Mouse (Mus musculus) limb, embryonic 15.5 days (tissue): Measurements from ENCODE around the gene Zfp706. TPM values are rescaled to one million over a fixed set of nuclear protein-coding genes. Genes with fewer than 3 reads are reported as not detected.
A peak's percentile ranks its signal among the peaks of the same experiment; 100 is the strongest.

ENCODE experiments used
- ATAC-seq: fragments of 200-750 bp; cut with Nextera tagmentation; 2 replicates; pipeline ENCODE4 v1.8.0; 2017; ENCODE audit warnings: low read depth, moderate TSS enrichment; ENCODE audit not compliant: insufficient number of reproducible peaks, low FRiP score, low TSS enrichment
- H3K27ac ChIP-seq: fragments of 300-500 bp; sonication (generic); 2 replicates; pipeline ENCODE4 v1.5.1; 2015; ENCODE audit warnings: moderate library complexity, mild to moderate bottlenecking, inconsistent platforms
- H3K27me3 ChIP-seq: fragments of 300-500 bp; sonication (generic); 2 replicates; pipeline ENCODE4 v1.6.1; 2015; ENCODE audit warnings: inconsistent platforms
- H3K36me3 ChIP-seq: fragments of 300-500 bp; sonication (generic); 2 replicates; pipeline ENCODE4 v1.6.1; 2015; ENCODE audit warnings: inconsistent platforms
- H3K4me1 ChIP-seq: fragments of 300-500 bp; sonication (generic); 2 replicates; pipeline ENCODE4 v1.6.1; 2015; ENCODE audit warnings: inconsistent platforms
- H3K4me2 ChIP-seq: fragments of 300-500 bp; sonication (generic); 2 replicates; pipeline ENCODE4 v1.6.1; 2015; ENCODE audit warnings: mild to moderate bottlenecking, inconsistent platforms
- H3K4me3 ChIP-seq: fragments of 300-500 bp; sonication (generic); 2 replicates; pipeline ENCODE4 v1.5.1; 2015; ENCODE audit warnings: mild to moderate bottlenecking, inconsistent platforms
- H3K9ac ChIP-seq: fragments of 300-500 bp; sonication (generic); 2 replicates; pipeline ENCODE4 v1.6.1; 2015; ENCODE audit warnings: inconsistent platforms
- H3K9me3 ChIP-seq: fragments of 300-500 bp; sonication (generic); 2 replicates; pipeline ENCODE4 v1.6.1; 2016; ENCODE audit warnings: inconsistent platforms
- WGBS: fragments of 180-500 bp; shearing (Covaris S2); methylation state at CpG from one replicate; pipeline ENCODE4 v1.1.7; 2015; 5-methylcytosine and 5-hydroxymethylcytosine counted together
- polyA plus RNA-seq: library from polyadenylated mRNA; unstranded; fragments of >200 nt; fragmentation: Nextera tagmentation; extraction: Ambion mirVana; gene quantifications from 2 replicates; pipeline ENCODE4 v1.2.1, GENCODE M21; 2015

The Zfp706 gene
- polyA plus RNA-seq, 1 experiment from 2014 or later: 536 TPM

DNA sequence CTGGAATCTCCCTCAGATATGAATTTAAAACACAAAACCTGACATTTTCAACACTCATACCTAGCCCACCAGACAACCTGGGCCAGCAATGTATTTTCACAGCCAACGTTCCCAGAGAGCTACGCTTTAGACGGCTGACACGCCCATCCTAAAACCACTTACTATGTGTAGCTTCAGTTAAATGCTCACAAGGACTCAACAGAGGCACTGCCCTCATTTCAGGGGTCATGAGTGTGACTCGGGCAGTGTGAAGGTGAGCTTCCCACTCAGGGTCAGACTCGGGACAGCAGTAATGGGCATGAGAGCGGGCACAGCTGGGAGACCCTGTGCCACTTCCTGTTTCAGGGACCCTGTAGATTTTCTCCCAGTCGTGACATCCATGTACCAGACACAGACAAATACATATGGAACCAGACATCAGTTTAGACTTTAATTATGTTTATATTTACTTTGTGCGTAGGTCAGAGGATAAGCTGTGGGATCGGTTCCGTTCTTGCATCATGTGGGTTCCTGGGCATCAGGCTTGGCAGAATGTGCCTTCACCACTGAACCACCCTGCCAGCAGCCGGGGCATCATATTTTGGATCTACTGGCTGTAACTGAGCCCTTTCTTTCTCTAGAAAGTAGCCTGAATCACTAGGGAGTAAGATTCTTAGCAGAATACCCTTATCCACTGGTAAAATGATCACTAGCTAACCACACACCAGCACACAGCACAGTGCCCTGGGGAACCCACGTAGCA, 19.4 kb downstream of the Zfp706 start:
- no peak overlapping the region for H3K27ac ChIP-seq
- H3K36me3 ChIP-seq: no peaks in the 10 kb centered on the region
- H3K27me3 ChIP-seq: no peaks in the 10 kb centered on the region
- H3K4me1 ChIP-seq: peaks cover 6% of the 10 kb centered on the region; the same call in 1 of the 2 replicates
- 78% methylated on average over 13 of the region's 13 CpGs for WGBS
- no peak for ATAC-seq
- no peaks in the 10 kb centered on the region for H3K9me3 ChIP-seq
- H3K4me2 ChIP-seq: no peak overlapping the region
- no peak overlapping the region for H3K9ac ChIP-seq
- no peak overlapping the region for H3K4me3 ChIP-seq

DNA sequence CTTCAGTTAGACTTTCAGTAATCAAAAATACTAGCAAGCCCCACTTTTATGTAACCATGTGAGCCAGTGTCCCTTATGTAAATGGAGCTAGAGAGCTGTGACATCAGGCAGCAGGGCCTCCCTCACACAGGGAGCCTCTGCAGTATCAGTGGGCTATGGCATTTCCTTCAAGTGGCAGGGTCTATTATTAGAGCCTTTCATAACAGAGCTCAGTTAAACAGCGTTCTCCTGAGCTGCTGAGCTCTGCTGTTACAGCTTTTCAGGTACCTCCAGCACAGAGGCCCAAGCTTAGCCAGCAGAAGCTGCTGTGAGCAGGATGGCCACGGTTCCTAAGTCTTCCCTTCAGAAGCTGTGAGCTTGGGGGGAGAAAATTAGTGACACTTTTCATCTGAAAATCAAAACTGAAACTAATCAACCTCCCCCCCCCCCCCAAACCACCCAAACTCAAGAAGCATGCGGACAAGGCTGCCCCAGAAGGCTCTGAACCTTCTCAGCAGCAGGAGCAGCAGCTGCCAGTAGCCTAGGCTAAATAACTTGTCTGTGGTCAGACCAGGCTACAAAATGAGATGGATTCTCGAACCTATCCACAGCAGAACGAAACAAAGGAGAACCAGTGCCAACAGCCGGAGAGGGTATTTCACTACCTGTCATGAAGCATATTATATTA, 20.2 kb downstream of the Zfp706 start:
- no peak overlapping the region for H3K9ac ChIP-seq
- 0 out of 2 replicates have a peak overlapping the region, but pooled peaks have one; percentile 14 for H3K27ac ChIP-seq
- no peaks in the 10 kb centered on the region for H3K9me3 ChIP-seq
- no peaks in the 10 kb centered on the region for H3K27me3 ChIP-seq
- H3K4me2 ChIP-seq: no peak overlapping the region
- H3K36me3 ChIP-seq: no peaks in the 10 kb centered on the region
- no peak for ATAC-seq
- peaks cover 6% of the 10 kb centered on the region; the same call in 1 of the 2 replicates for H3K4me1 ChIP-seq
- WGBS: 55% methylated on average over 6 of the region's 6 CpGs
- H3K4me3 ChIP-seq: no peak overlapping the region

DNA sequence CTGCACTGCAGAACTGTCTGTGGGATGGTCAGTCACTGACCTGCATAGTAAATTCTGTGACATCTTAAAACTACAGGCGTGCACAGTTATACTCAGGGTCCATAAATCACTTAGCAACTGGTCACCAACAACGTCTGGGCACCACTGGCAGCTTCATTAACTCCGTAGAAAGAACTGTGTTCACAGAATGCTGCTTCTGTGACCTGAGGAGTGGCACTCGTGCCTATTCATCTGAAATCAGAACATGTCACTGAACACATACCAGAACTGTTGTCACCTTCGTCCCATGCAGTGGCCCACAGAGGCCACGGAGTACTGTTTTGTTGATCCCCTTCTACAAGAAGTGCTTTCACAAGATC, 22.0 kb downstream of the Zfp706 start:
- Histone ChIP-seq H3K27me3 (no peaks in the 10 kb centered on the region), H3K36me3 (no peaks in the 10 kb centered on the region), H3K9ac (no peak overlapping the region), H3K4me1 (peaks cover 12% of the 10 kb centered on the region), H3K4me2 (no peak overlapping the region), H3K27ac (no peak overlapping the region), H3K4me3 (no peak overlapping the region), H3K9me3 (no peaks in the 10 kb centered on the region)
- ATAC-seq: no peak
- WGBS: 39% methylated on average over 6 of the region's 6 CpGs

DNA sequence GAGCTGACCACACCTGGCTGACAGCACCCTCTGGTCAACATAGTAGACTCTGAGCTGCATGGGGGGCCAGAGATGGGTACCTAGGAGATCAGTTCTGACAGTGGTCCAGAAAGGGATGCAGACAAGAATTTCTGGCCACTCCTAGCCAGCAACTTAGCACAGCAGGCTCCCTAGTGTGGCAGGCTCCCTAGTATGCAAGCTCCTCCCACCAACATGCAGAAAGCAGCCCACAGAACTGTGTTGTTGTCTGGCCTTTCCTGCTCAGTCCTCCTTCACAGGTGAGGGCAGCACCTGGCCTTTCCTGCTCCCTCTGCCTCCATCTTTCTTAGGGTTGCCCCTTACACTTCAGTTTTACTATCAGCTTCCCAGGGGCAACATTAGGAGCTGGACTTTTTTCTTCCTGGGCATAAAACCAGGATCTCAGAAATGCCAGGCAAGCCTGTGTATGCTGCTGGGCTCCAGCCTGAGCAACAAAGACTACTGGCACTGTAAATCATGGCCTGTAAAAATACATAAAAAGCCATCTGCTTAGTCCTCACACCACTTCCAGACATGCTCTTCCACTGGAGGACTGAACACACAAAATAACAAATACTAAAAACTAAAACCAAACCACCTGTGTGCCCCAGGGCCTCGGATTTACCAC, 22.5 kb downstream of the Zfp706 start:
- Histone ChIP-seq H3K27ac (no peak overlapping the region), H3K36me3 (no peaks in the 10 kb centered on the region), H3K4me1 (peaks cover 17% of the 10 kb centered on the region), H3K9ac (no peak overlapping the region), H3K4me3 (no peak overlapping the region), H3K9me3 (no peaks in the 10 kb centered on the region), H3K4me2 (no peak overlapping the region), H3K27me3 (no peaks in the 10 kb centered on the region)
- no peak for ATAC-seq
- 16% methylated on average over 1 of the region's 1 CpGs for WGBS

DNA sequence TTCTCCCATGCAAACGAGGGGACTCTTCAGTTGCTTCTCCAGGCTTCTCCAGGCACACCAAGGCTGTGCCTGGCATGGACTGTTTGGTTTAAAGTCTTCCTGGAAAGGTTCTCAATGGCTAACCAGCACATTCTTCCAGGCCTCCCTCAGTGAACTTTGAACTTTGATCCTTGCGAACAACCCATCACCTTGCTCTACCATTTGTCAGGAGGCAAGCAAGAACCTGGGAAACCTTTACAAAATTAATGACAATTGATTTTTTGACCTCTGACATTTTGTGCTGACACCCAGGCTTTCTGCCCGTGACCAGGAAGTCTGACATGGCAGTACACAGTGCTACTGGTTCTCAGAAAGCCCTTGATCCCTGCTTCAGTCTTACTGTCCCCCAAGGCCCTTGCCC, 24.1 kb downstream of the Zfp706 start:
- Histone ChIP-seq H3K36me3 (no peaks in the 10 kb centered on the region), H3K9ac (no peak overlapping the region), H3K27ac (no peak overlapping the region), H3K4me2 (no peak overlapping the region), H3K9me3 (no peaks in the 10 kb centered on the region), H3K4me1 (peaks cover 25% of the 10 kb centered on the region), H3K27me3 (no peaks in the 10 kb centered on the region), H3K4me3 (no peak overlapping the region)
- 64% methylated on average over 3 of the region's 3 CpGs for WGBS
- ATAC-seq: no peak

DNA sequence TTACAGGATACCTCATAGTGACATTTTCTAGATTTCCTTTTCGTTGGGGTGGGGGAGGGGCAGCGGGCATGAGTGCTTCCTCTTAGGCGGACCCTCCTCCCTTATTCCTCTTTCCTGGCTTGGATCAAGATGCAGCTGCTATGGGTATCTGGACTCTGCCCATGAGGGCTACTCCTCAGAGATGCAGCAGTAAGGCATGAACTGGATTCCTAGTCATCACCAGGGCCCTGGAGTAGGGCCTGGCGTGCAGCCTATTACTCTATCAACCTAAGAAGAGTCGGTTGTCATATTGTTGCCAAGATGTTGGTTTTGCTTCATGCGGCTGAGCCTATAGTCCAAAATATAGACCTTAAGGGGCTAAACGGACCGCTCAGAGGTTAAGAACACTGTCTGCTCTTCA, 27.3 kb downstream of the Zfp706 start:
- H3K27me3 ChIP-seq: no peaks in the 10 kb centered on the region
- no peak overlapping the region for H3K9ac ChIP-seq

DNA sequence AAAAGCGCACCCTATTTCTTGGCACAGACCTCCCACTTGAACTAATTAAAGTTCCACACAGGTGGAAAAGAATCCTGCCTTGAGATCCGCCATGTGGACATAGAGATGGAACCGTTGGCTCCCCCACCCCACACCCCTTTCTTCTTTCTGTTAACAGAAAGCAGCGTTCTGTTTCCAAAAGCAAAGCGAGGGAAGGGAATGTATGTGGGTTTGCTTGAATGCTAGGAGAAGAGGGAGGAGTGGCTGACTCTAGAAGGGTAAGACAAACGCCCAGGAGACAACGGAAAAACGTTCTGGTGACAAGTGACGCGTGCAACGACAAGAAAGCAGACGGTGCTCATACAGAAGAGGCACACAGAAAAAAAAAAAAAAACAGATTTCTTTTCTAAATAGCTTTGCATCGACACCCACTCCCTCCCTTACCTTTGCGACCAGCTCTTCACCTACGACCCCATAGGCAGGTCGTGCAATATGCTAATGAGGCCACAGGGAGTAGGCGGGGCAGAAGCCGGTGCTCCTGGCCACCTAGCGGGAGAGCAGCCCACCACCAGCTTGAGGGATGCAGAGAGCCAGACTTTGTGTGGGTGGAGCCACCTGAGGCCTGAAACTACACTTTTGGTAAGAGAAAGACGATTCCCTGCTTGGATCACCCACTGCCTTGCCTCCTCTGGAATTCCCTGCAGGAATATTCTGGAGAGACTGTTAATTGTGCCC, 27.9 kb downstream of the Zfp706 start:
- Histone ChIP-seq H3K9me3 (no peaks in the 10 kb centered on the region), H3K4me1 (peaks cover 19% of the 10 kb centered on the region), H3K27ac (no peak overlapping the region), H3K4me3 (peak overlapping the region; percentile 30), H3K36me3 (no peaks in the 10 kb centered on the region), H3K9ac (no peak overlapping the region), H3K4me2 (peak overlapping the region; percentile 47), H3K27me3 (no peaks in the 10 kb centered on the region)
- ATAC-seq: no peak
- 5% methylated on average over 20 of the region's 20 CpGs for WGBS

More for the DNA sequence above, 27.3 kb downstream of the Zfp706 start:
- WGBS: 45% methylated on average over 8 of the region's 8 CpGs
- no peak overlapping the region; the same call in 1 of the 2 replicates for H3K27ac ChIP-seq
- H3K4me1 ChIP-seq: peaks cover 19% of the 10 kb centered on the region
- H3K4me2 ChIP-seq: peak overlapping the region; percentile 47
- no peaks in the 10 kb centered on the region for H3K36me3 ChIP-seq
- no peaks in the 10 kb centered on the region for H3K9me3 ChIP-seq
- ATAC-seq: no peak
- peak overlapping the region; percentile 30 for H3K4me3 ChIP-seq

DNA sequence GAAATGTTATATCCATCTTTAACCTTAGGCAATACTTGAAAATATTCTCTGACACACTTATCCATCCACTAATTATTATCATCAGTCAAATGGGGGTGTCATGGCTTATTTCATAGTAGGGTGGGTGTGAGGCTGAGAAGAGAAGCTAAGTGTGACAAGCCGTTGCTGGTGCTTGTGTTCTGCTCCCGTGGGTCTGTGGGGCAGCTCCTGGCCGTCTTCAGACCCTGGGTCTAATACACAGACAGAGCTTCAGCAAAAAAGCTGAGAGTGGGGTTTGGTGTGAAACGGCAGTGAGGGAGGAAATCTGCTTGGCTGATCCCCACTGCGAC, 28.4 kb downstream of the Zfp706 start:
- Histone ChIP-seq H3K36me3 (no peaks in the 10 kb centered on the region), H3K4me2 (peak overlapping the region; percentile 47), H3K27me3 (no peaks in the 10 kb centered on the region), H3K9ac (no peak overlapping the region), H3K4me3 (peak overlapping the region; percentile 30; the same call in 1 of the 2 replicates), H3K27ac (no peak overlapping the region), H3K9me3 (no peaks in the 10 kb centered on the region), H3K4me1 (peaks cover 19% of the 10 kb centered on the region)
- no peak for ATAC-seq
- WGBS: 32% methylated on average over 5 of the region's 5 CpGs

DNA sequence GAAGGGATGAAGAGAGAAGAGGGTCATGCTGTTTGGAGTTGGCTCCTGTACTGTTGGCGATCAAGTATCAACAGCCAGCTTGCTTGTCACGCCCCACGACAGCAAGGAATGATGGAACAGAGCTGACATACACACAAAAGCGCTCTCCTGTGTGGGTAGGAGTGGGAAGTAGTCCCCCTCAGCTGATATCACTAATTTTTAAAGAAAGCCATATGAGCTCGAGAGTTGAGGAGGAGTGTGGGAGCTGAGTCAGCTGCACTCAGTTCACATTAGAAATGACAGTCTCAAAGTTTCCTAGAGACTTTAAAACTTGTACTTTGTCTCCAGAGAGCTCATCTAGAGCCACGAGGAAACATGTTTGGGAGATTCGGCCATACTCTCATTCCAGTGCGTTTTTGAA, 29.8 kb downstream of the Zfp706 start:
- peaks cover 19% of the 10 kb centered on the region for H3K4me1 ChIP-seq
- H3K4me2 ChIP-seq: no peak overlapping the region
- no peaks in the 10 kb centered on the region for H3K27me3 ChIP-seq
- H3K4me3 ChIP-seq: no peak overlapping the region
- H3K36me3 ChIP-seq: no peaks in the 10 kb centered on the region
- WGBS: 71% methylated on average over 8 of the region's 8 CpGs
- H3K27ac ChIP-seq: no peak overlapping the region
- no peak for ATAC-seq
- H3K9ac ChIP-seq: no peak overlapping the region
- no peaks in the 10 kb centered on the region for H3K9me3 ChIP-seq

DNA sequence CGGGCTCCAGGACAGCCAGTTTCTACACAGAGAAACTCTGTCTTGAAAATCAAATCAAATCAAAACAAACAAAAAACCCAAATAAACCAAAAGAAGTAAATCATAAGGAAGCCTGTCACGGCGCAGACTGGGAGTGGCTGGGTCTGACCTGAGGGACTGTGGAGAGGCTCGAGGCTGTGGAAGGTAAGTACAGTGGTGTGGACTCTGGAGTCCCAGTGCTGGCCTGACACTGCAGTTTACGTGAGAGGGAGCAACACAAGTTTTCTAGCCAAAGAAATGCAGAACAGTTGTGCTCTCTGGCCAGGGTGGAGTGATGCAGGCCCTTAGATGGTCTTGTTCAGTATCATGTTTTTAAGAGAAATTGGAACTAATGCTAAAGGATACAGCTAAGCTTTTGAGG, 31.9 kb downstream of the Zfp706 start:
- 79% methylated on average over 5 of the region's 5 CpGs for WGBS
- no peak overlapping the region for H3K4me3 ChIP-seq
- H3K4me2 ChIP-seq: no peak overlapping the region
- no peaks in the 10 kb centered on the region for H3K9me3 ChIP-seq
- H3K27me3 ChIP-seq: no peaks in the 10 kb centered on the region
- H3K36me3 ChIP-seq: no peaks in the 10 kb centered on the region
- ATAC-seq: no peak
- H3K27ac ChIP-seq: no peak overlapping the region
- H3K4me1 ChIP-seq: peaks cover 13% of the 10 kb centered on the region
- no peak overlapping the region for H3K9ac ChIP-seq

DNA sequence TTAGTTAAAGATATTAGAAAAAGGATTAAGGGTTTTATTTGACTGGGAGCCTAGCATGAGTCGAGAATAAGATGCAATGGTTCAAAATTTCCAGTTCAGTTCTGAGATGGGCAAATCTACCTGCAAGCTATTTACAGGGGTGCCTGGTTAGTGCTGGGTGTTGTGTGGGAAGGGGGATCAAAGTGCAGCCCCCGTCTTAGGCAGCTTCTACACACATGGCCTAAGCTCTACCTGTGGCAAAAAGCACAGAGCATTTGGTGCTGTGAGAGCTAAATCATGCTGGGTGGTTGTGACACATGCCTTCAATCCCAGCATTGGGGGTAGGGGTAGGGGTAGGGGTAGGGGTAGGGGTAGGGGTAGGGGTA, 32.3 kb downstream of the Zfp706 start:
- Histone ChIP-seq H3K9me3 (no peaks in the 10 kb centered on the region), H3K4me3 (no peak overlapping the region), H3K27ac (no peak overlapping the region)

More for the DNA sequence above, 32.3 kb downstream of the Zfp706 start:
- Histone ChIP-seq H3K36me3 (no peaks in the 10 kb centered on the region), H3K9ac (no peak overlapping the region), H3K27me3 (no peaks in the 10 kb centered on the region), H3K4me1 (peaks cover 9% of the 10 kb centered on the region), H3K4me2 (no peak overlapping the region)
- ATAC-seq: no peak
- 70% methylated on average over 2 of the region's 2 CpGs for WGBS
